9 mouse cellular contexts compared by ENCODE assay signal in genomic region chr19:58978401-58979171, GRCm38 (mm10). TPM values are rescaled to one million over a fixed set of nuclear protein-coding genes. Genes with fewer than 3 reads are reported as not detected.
A peak's percentile ranks its signal among the peaks of the same experiment; 100 is the strongest.
DNase-seq lines count a peak whose midpoint lies in the region; ATAC-seq and TF ChIP-seq lines count a peak whose summit lies in the region.
"Had no signal": no experiment of that assay in that cellular context is flagged by ENCODE, and none has a peak within 500 bp of the region (broad histone marks: within the 10 kb centered on the region; RNA-seq: fewer than 3 reads in every experiment).

No protein-coding gene starts in this region.

- peak overlapping the region; percentile 49 for H3K4me3 ChIP-seq in erythroblast, embryonic 14.5 days (replicated peaks)
- H3K4me3 ChIP-seq in forebrain, embryonic 12.5 days (replicated peaks): no peak overlapping the region
- no peak overlapping the region for H3K4me3 ChIP-seq in hindbrain, postnatal 0 days (ENCODE audit: low read length)
- peak overlapping the region; percentile 84 for H3K4me3 ChIP-seq in megakaryocyte, embryonic 14.5 days (replicated peaks)

- H3K36me3 ChIP-seq in erythroblast, embryonic 14.5 days (ENCODE audit: control insufficient read depth): no peaks in the 10 kb centered on the region
- no peaks in the 10 kb centered on the region for H3K36me3 ChIP-seq in forebrain, embryonic 12.5 days (replicated peaks)
- no peaks in the 10 kb centered on the region for H3K36me3 ChIP-seq in hindbrain, postnatal 0 days (ENCODE audit: insufficient read depth, low read length)
- H3K36me3 ChIP-seq in megakaryocyte, embryonic 14.5 days (replicated peaks; ENCODE audit: low read length): no peaks in the 10 kb centered on the region

- no peak overlapping the region for H3K9ac ChIP-seq in forebrain, embryonic 12.5 days
- H3K9ac ChIP-seq in hindbrain, postnatal 0 days (replicated peaks; ENCODE audit: low read length): no peak overlapping the region

- H3K9me3 ChIP-seq in erythroblast, embryonic 14.5 days (ENCODE audit: control insufficient read depth, low read length): no peaks in the 10 kb centered on the region
- H3K9me3 ChIP-seq in forebrain, embryonic 12.5 days: no peaks in the 10 kb centered on the region
- H3K9me3 ChIP-seq in hindbrain, postnatal 0 days (ENCODE audit: low read length): no peaks in the 10 kb centered on the region
- H3K9me3 ChIP-seq in megakaryocyte, embryonic 14.5 days: no peaks in the 10 kb centered on the region

- peaks cover 8% of the 10 kb centered on the region for H3K27me3 ChIP-seq in erythroblast, embryonic 14.5 days (ENCODE audit: control insufficient read depth)
- H3K27me3 ChIP-seq in forebrain, embryonic 12.5 days: peaks cover 73% of the 10 kb centered on the region
- 0 out of 2 replicates have a peak, but pooled peaks cover 11% of the 10 kb centered on the region for H3K27me3 ChIP-seq in hindbrain, postnatal 0 days (ENCODE audit: insufficient read depth, low read length)
- H3K27me3 ChIP-seq in megakaryocyte, embryonic 14.5 days (replicated peaks): peaks cover 14% of the 10 kb centered on the region

- peak overlapping the region; percentile 32 for H3K4me2 ChIP-seq in forebrain, embryonic 12.5 days
- no peak overlapping the region; the same call in none of the 2 replicates for H3K4me2 ChIP-seq in hindbrain, postnatal 0 days (ENCODE audit: low read depth, low read length)

- TF ChIP-seq CTCF in hindbrain, postnatal 0 days (IDR thresholded peaks at IDR 0.05; ENCODE audit: low read depth): no peak

- ATAC-seq in erythroblast, adult 5-6 weeks (replicated peaks; ENCODE audit: low FRiP score, poor library complexity, severe bottlenecking): no peak; the same call in 1 of the 2 replicates
- ATAC-seq in forebrain, embryonic 12.5 days (ENCODE audit: low FRiP score): no peak; the same call in 1 of the 2 replicates
- ATAC-seq in hindbrain, postnatal 0 days: peak; percentile 61
- ATAC-seq in cerebellum, adult (ENCODE audit: insufficient number of reproducible peaks, low FRiP score, low TSS enrichment): no peak

- 36% methylated on average over 11 of the region's 11 CpGs for WGBS in forebrain, embryonic 12.5 days
- WGBS in hindbrain, postnatal 0 days: 50% methylated on average over 11 of the region's 11 CpGs

- 0 out of 2 replicates have a peak overlapping the region, but pooled peaks have one; percentile 3 for H3K27ac ChIP-seq in forebrain, embryonic 12.5 days
- H3K27ac ChIP-seq in hindbrain, postnatal 0 days: no peak overlapping the region

- H3K4me1 ChIP-seq in erythroblast, embryonic 14.5 days (ENCODE audit: control insufficient read depth): peaks cover 28% of the 10 kb centered on the region
- H3K4me1 ChIP-seq in forebrain, embryonic 12.5 days: peaks cover 34% of the 10 kb centered on the region
- H3K4me1 ChIP-seq in hindbrain, postnatal 0 days (ENCODE audit: insufficient read depth, low read length): no peaks in the 10 kb centered on the region
- H3K4me1 ChIP-seq in megakaryocyte, embryonic 14.5 days: peaks cover 29% of the 10 kb centered on the region

- DNase-seq in Muller cell, postnatal 12 days (ENCODE audit: inconsistent ontology term): peak; percentile 88
- peak; percentile 18 for DNase-seq in hindbrain, postnatal 0 days (ENCODE audit: low spot score)
- DNase-seq in thymus, postnatal 25 days: no peak

RNA-seq across cellular contexts. Expression of gene Hspa12a, which starts 35.1 kb away (rescaled TPM):
- polyA plus RNA-seq in erythroblast, embryonic 14.5 days (2012): 0.01 TPM in 1 of 2 replicates, not detected in the other
- total RNA-seq in erythroblast, adult 5-6 weeks (2015; ENCODE audit: low replicate concordance): not detected in 2 replicates
- not detected in 2 replicates for total RNA-seq in erythroblast, adult 5-6 weeks (2017; ENCODE audit: low replicate concordance)
- 17.0 and 18.1 TPM in 2 replicates for polyA plus RNA-seq in forebrain, embryonic 12.5 days (2016; fragmentation: Nextera tagmentation; extraction: Ambion mirVana)
- 70.8 and 84.6 TPM in 2 replicates for total RNA-seq in hindbrain, postnatal 0 days (2014; rRNA removed)
- polyA plus RNA-seq in hindbrain, postnatal 0 days (2015; fragmentation: Nextera tagmentation; extraction: Ambion mirVana): 52.8 and 56.1 TPM in 2 replicates
- polyA plus RNA-seq in megakaryocyte, embryonic 14.5 days (2012; ENCODE audit: insufficient read depth, low replicate concordance): not detected in 2 replicates

RNA-seq across cellular contexts. Expression of gene Eno4, which starts 35.4 kb away (rescaled TPM):
- polyA plus RNA-seq in erythroblast, embryonic 14.5 days (2012): not detected in 2 replicates
- not detected in 2 replicates for total RNA-seq in erythroblast, adult 5-6 weeks (2015; ENCODE audit: low replicate concordance)
- not detected in 2 replicates for total RNA-seq in erythroblast, adult 5-6 weeks (2017; ENCODE audit: low replicate concordance)
- 0.79 and 1.6 TPM in 2 replicates for polyA plus RNA-seq in forebrain, embryonic 12.5 days (2016; fragmentation: Nextera tagmentation; extraction: Ambion mirVana)
- 1.5 and 2.0 TPM in 2 replicates for total RNA-seq in hindbrain, postnatal 0 days (2014; rRNA removed)
- polyA plus RNA-seq in hindbrain, postnatal 0 days (2015; fragmentation: Nextera tagmentation; extraction: Ambion mirVana): 1.3 and 1.5 TPM in 2 replicates
- not detected in 2 replicates for polyA plus RNA-seq in megakaryocyte, embryonic 14.5 days (2012; ENCODE audit: insufficient read depth, low replicate concordance)
- polyA plus RNA-seq: large intestine, adult 2 months had no signal

Comparison
In these comparisons a context has a peak if more than half of its experiments do, and no peak if none do; other contexts are left out.
1. H3K4me3 ChIP-seq: peak in erythroblast, embryonic 14.5 days (single experiment) and megakaryocyte, embryonic 14.5 days (single experiment); none in forebrain, embryonic 12.5 days (single experiment) and hindbrain, postnatal 0 days (single experiment).
2. RNA of gene Hspa12a, which starts 35.1 kb away (polyA plus RNA-seq): 52.8 to 56.1 TPM in hindbrain, postnatal 0 days and 17.0 to 18.1 TPM in forebrain, embryonic 12.5 days; 0.01 TPM in erythroblast, embryonic 14.5 days and not detected in megakaryocyte, embryonic 14.5 days; every median in the first group is over 10 times any median in the second.